Mouse (Mus musculus) right cerebral cortex, postnatal 25 days (tissue): ENCODE measurements around the gene Setmar.

Source experiments
- DNase-seq: peaks from one replicate; pipeline ENCODE4 v3.0.0; 2022

Setmar gene

GRCm38 (mm10) chr6:108117881-108118280, 53.0 kb downstream of the Setmar start:
- DNase-seq: no peak

GRCm38 (mm10) chr6:108125474-108125873, 60.6 kb downstream of the Setmar start:
- DNase-seq: no peak

- DNase-seq: no peak
Measured at GRCm38 (mm10) chr6:108126631-108127030, 61.8 kb downstream of the Setmar start.
